Mouse (Mus musculus) liver, embryonic 14.5 days (tissue): ENCODE data around the gene Frem2.

Experiments used
- CTCF ChIP-seq: IDR thresholded peaks from 2 replicates; pipeline ENCODE4 v1.5.1; 2016; ENCODE audit warnings: antibody characterized with exemption, low read depth, control low read depth
- EP300 ChIP-seq: IDR thresholded peaks from 2 replicates; pipeline ENCODE4 v1.6.1; 2016; ENCODE audit warnings: antibody characterized with exemption, low read depth

DNA sequence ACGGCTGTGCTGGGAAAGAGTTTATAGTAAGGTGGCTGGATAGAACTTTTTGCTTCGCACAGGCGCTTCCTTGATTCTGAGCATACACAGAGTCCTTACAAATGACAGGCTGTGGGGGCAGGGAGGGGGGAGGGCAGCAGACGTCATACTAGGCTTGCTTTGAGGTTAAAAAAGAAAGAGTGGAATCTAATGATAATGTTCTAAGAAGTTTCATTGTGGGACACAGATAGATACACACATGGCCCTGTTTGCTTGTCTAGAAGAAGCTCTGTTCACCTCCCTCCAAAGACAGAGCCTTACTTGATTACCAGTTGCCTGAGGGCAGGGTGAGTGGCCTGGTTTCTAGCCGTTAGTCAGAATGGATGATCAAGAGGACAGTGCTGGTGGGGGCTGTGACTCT, 144.1 kb downstream of the Frem2 start:
- no peak for TF ChIP-seq CTCF
- no peak for TF ChIP-seq EP300
